Mouse (Mus musculus): Measurements from ENCODE around the gene Map3k5. TPM values are rescaled to one million over a fixed set of nuclear protein-coding genes. Genes with fewer than 3 reads are reported as not detected.

Map3k5 gene
- polyA plus RNA-seq, 1 experiment from 2014 or later = 1.4 TPM

DNA sequence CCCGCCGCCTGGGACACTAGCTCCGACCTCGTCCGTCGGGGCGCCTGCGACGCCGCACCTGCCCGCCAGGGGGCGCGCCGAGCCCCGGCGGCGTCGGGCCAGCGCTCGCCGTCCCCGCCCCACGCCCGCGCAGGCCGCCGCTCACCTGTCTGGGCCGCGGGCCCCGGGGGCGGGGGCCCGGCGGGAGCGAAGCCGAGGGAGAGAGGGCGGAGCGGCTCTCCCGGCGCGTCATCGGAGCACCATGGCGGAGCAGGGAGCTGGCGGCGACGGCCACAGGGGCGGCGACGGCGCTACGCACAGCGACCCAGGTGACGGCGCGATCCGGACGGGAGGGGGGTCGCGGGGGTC is 214.5 kb downstream of the Map3k5 start:
- Histone ChIP-seq H3K27me3 (ENCODE audit: insufficient read depth, low read length) (0 out of 2 replicates have a peak, but pooled peaks cover 8% of the 10 kb centered on the region), H3K4me2 (ENCODE audit: low read depth, low read length) (peak overlapping the region; percentile 98), H3K36me3 (replicated peaks; ENCODE audit: insufficient read depth, low read length) (peaks cover under 1% of the 10 kb centered on the region; the same call in 1 of the 2 replicates), H3K9ac (replicated peaks) (peak overlapping the region; percentile 88), H3K4me1 (ENCODE audit: insufficient read depth) (peaks cover 8% of the 10 kb centered on the region), H3K4me3 (ENCODE audit: low read depth, low read length) (peak overlapping the region; percentile 84), H3K9me3 (ENCODE audit: low read length) (no peaks in the 10 kb centered on the region), H3K27ac (ENCODE audit: low read depth) (peak overlapping the region; percentile 78)
- WGBS (ENCODE audit: insufficient replicate concordance) = 2% methylated on average over 23 of the region's 58 CpGs
- DNase-seq = peak; percentile 74
- TF ChIP-seq CTCF (IDR thresholded peaks at IDR 0.05; ENCODE audit: low read depth) (peak; percentile 19; the same call in 1 of the 2 replicates), EP300 (IDR thresholded peaks at IDR 0.05; ENCODE audit: low read depth) (no peak)
- peak; percentile 95 for ATAC-seq

- H3K9ac ChIP-seq (replicated peaks) = peak overlapping the region; percentile 88
Observed at GRCm38 (mm10) chr10:20149121-20149834, 215.0 kb downstream of the Map3k5 start.

DNA sequence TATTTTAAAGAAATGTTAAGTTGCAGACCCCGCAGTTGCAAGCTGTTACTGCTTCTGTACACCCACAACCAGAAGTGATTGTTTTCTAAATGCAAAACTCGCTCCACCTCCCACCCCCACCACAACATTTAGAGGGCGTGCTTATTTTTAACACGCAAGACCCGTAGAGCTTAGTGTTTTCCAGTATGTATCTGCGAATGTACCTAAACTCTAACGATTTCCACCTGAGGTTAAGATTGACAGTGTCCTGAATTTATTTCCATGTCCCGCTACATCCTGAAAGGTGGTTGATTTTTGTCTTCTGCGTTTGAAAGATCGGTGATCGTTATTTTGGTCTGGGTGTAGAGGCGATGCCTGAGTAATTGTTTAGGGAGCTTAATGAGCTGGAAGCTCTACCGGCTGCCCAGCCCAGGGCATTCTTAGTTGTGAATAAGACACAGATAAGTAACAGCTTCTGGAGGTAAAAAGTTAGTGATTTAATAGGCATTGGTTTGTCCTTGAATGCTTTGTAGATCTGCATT is 215.6 kb downstream of the Map3k5 start:
- Histone ChIP-seq H3K36me3 (replicated peaks; ENCODE audit: insufficient read depth, low read length) (no peaks in the 10 kb centered on the region), H3K27ac (ENCODE audit: low read depth) (peak overlapping the region; percentile 78; the same call in 1 of the 2 replicates), H3K4me3 (ENCODE audit: low read depth, low read length) (peak overlapping the region; percentile 84), H3K9ac (replicated peaks) (peak overlapping the region; percentile 88), H3K4me1 (ENCODE audit: insufficient read depth) (peaks cover 8% of the 10 kb centered on the region), H3K27me3 (ENCODE audit: insufficient read depth, low read length) (0 out of 2 replicates have a peak, but pooled peaks cover 8% of the 10 kb centered on the region), H3K9me3 (ENCODE audit: low read length) (no peaks in the 10 kb centered on the region), H3K4me2 (ENCODE audit: low read depth, low read length) (peak overlapping the region; percentile 98)
- no peak for ATAC-seq
- 5% methylated on average over 13 of the region's 13 CpGs for WGBS (ENCODE audit: insufficient replicate concordance)
- no peak for TF ChIP-seq EP300 (IDR thresholded peaks at IDR 0.05; ENCODE audit: low read depth)
- no peak for TF ChIP-seq CTCF (IDR thresholded peaks at IDR 0.05; ENCODE audit: low read depth)
- no peak for DNase-seq

More at GRCm38 (mm10) chr10:20149121-20149834, 215.0 kb downstream of the Map3k5 start:
- TF ChIP-seq CTCF (IDR thresholded peaks at IDR 0.05; ENCODE audit: low read depth) (no peak), EP300 (IDR thresholded peaks at IDR 0.05; ENCODE audit: low read depth) (no peak)
- no peaks in the 10 kb centered on the region for H3K9me3 ChIP-seq (ENCODE audit: low read length)
- DNase-seq (peak; percentile 59), ATAC-seq (peak; percentile 62)
- peak overlapping the region; percentile 78 for H3K27ac ChIP-seq (ENCODE audit: low read depth)
- H3K27me3 ChIP-seq (ENCODE audit: insufficient read depth, low read length) = 0 out of 2 replicates have a peak, but pooled peaks cover 8% of the 10 kb centered on the region
- peak overlapping the region; percentile 84 for H3K4me3 ChIP-seq (ENCODE audit: low read depth, low read length)
- H3K4me2 ChIP-seq (ENCODE audit: low read depth, low read length) = peak overlapping the region; percentile 98
- no peaks in the 10 kb centered on the region for H3K36me3 ChIP-seq (replicated peaks; ENCODE audit: insufficient read depth, low read length)
- peaks cover 8% of the 10 kb centered on the region for H3K4me1 ChIP-seq (ENCODE audit: insufficient read depth)
- WGBS (ENCODE audit: insufficient replicate concordance) = under 1% methylated on average over 45 of the region's 74 CpGs

- H3K27me3 ChIP-seq (ENCODE audit: insufficient read depth, low read length) = 0 out of 2 replicates have a peak, but pooled peaks cover 6% of the 10 kb centered on the region
- DNase-seq = no peak
- ATAC-seq = no peak
- H3K36me3 ChIP-seq (replicated peaks; ENCODE audit: insufficient read depth, low read length) = no peaks in the 10 kb centered on the region
- H3K4me3 ChIP-seq (ENCODE audit: low read depth, low read length) = no peak overlapping the region
- no peak overlapping the region for H3K4me2 ChIP-seq (ENCODE audit: low read depth, low read length)
- peak; percentile 33 for TF ChIP-seq CTCF (IDR thresholded peaks at IDR 0.05; ENCODE audit: low read depth)
- TF ChIP-seq EP300 (IDR thresholded peaks at IDR 0.05; ENCODE audit: low read depth) = no peak
- peaks cover 8% of the 10 kb centered on the region for H3K4me1 ChIP-seq (ENCODE audit: insufficient read depth)
- H3K9ac ChIP-seq (replicated peaks) = no peak overlapping the region
- no peak overlapping the region for H3K27ac ChIP-seq (ENCODE audit: low read depth)
- H3K9me3 ChIP-seq (ENCODE audit: low read length) = no peaks in the 10 kb centered on the region
- WGBS (ENCODE audit: insufficient replicate concordance) = 72% methylated on average over 1 of the region's 1 CpGs
Observed at GRCm38 (mm10) chr10:20152131-20152530, 217.9 kb downstream of the Map3k5 start.

- 44% methylated on average over 2 of the region's 2 CpGs for WGBS (ENCODE audit: insufficient replicate concordance)
- H3K4me1 ChIP-seq (ENCODE audit: insufficient read depth) = peaks cover 6% of the 10 kb centered on the region; the same call in 1 of the 2 replicates
- H3K36me3 ChIP-seq (replicated peaks; ENCODE audit: insufficient read depth, low read length) = no peaks in the 10 kb centered on the region
- no peak overlapping the region for H3K4me3 ChIP-seq (ENCODE audit: low read depth, low read length)
- DNase-seq = no peak
- H3K27ac ChIP-seq (ENCODE audit: low read depth) = no peak overlapping the region
- H3K9me3 ChIP-seq (ENCODE audit: low read length) = no peaks in the 10 kb centered on the region
- H3K4me2 ChIP-seq (ENCODE audit: low read depth, low read length) = no peak overlapping the region
- H3K9ac ChIP-seq (replicated peaks) = no peak overlapping the region
- TF ChIP-seq EP300 (IDR thresholded peaks at IDR 0.05; ENCODE audit: low read depth) = no peak
- no peak for TF ChIP-seq CTCF (IDR thresholded peaks at IDR 0.05; ENCODE audit: low read depth)
- H3K27me3 ChIP-seq (ENCODE audit: insufficient read depth, low read length) = 0 out of 2 replicates have a peak, but pooled peaks cover 5% of the 10 kb centered on the region
- ATAC-seq = no peak
Observed at GRCm38 (mm10) chr10:20153507-20153906, 219.2 kb downstream of the Map3k5 start.

DNA sequence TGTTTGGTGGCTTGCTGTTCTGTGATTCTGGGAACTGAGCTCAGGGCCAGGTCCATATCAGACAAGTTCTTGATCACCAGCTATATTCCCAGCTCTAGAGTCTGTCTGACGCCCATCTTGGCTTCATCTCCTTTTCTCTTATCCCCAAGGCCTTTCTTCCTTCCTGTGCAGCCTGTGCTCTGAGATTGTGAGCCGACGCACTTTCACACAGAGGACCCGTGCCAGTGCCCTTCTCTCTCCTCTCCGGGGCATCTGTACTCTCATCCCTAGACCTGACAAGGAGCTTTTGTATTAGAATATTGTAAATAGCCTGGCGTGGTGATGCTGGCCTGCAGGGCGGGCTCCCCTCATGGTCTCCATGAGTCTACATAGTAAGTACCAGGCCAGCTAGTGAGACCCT is 221.1 kb downstream of the Map3k5 start:
- no peak for DNase-seq
- Histone ChIP-seq H3K27ac (ENCODE audit: low read depth) (no peak overlapping the region), H3K36me3 (replicated peaks; ENCODE audit: insufficient read depth, low read length) (no peaks in the 10 kb centered on the region), H3K4me1 (ENCODE audit: insufficient read depth) (peaks cover 6% of the 10 kb centered on the region; the same call in 1 of the 2 replicates), H3K4me3 (ENCODE audit: low read depth, low read length) (no peak overlapping the region), H3K9ac (replicated peaks) (no peak overlapping the region), H3K27me3 (ENCODE audit: insufficient read depth, low read length) (0 out of 2 replicates have a peak, but pooled peaks cover under 1% of the 10 kb centered on the region), H3K4me2 (ENCODE audit: low read depth, low read length) (no peak overlapping the region), H3K9me3 (ENCODE audit: low read length) (no peaks in the 10 kb centered on the region)
- 40% methylated on average over 7 of the region's 7 CpGs for WGBS (ENCODE audit: insufficient replicate concordance)
- TF ChIP-seq EP300 (IDR thresholded peaks at IDR 0.05; ENCODE audit: low read depth) (no peak), CTCF (IDR thresholded peaks at IDR 0.05; ENCODE audit: low read depth) (no peak)
- ATAC-seq = 0 out of 2 replicates have a peak, but pooled peaks have one; percentile 21
